Mouse (Mus musculus) layer of hippocampus, adult 9-11 months (tissue): ENCODE data around the gene Pcif1.
A peak's percentile ranks its signal among the peaks of the same experiment; 100 is the strongest.

Experiments
- DNase-seq: peaks from one replicate; pipeline ENCODE4 v3.0.0; 2022

Gene Pcif1

DNA sequence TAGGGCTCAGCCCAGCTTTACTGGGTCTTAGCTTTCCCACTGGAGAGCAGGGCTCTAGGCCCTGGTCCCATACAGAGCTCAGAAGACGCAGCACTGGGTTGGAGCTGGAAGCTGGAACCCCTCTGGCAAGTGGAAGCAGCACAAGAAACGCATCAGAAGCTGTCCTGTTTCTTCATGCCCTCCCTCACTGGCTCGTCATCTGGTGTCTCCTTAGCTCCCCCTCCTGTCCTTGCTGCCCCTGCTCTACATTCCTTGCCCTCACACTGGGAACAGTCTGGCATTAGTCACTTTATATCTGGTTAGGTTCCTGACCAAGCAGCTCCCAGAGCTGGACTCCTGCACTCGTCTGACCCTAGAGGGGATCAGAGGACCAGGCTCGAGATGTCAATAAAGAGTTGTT is 14.9 kb downstream of the Pcif1 start:
- no peak for DNase-seq

- no peak for DNase-seq
Observed at GRCm38 (mm10) chr2:164894644-164895043, 15.5 kb downstream of the Pcif1 start.

GRCm38 (mm10) chr2:164895885-164896284 is 16.8 kb downstream of the Pcif1 start:
- no peak for DNase-seq

DNA sequence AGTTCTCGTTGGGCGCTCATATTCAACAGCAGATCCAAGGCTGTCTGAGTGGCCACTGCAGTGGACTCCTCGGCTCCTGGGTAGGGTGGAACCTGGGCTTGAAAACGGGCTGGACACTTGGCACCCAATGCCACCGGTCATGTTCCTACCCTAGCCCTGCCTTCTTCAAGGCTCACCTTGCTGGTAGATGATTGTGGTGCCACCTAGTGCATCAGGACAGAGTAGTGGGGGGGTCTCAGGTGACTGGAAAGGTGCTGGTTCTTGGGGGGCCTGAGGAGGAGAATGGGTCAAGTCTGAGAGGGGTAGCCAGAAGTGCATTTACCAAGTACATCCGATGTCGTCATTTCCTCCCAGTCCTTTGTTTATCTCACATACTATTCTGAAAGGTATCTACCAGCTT is 18.9 kb downstream of the Pcif1 start:
- DNase-seq: no peak

- no peak for DNase-seq
Observed at GRCm38 (mm10) chr2:164899034-164899433, 19.9 kb downstream of the Pcif1 start.

GRCm38 (mm10) chr2:164899723-164900459 is 20.8 kb downstream of the Pcif1 start:
- no peak for DNase-seq

- no peak for DNase-seq
Observed at GRCm38 (mm10) chr2:164901380-164901779, 22.3 kb downstream of the Pcif1 start.

- no peak for DNase-seq
Observed at GRCm38 (mm10) chr2:164903496-164903895, 24.4 kb downstream of the Pcif1 start.

- DNase-seq: no peak
Observed at GRCm38 (mm10) chr2:164906071-164906470, 27.0 kb downstream of the Pcif1 start.

DNA sequence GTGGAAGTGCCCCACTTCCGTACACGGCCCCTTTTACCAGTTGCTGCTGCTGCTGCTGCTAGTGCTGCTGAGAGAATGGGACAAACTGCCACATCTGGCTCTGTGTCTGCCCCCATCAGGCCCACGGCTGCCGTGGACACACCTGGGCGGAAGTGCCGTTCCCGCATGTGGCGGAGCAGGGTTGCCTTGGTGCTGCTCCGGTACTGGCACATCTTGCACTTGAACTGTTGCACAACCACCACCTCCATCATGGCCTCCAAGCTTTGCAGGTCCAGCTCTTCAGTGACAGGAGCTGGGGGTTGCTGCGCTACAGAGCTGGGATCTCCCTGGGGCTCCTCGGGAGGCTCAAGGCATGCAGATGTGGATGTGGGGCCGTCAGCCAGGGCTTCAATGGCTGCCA is 28.4 kb downstream of the Pcif1 start:
- DNase-seq: no peak

- DNase-seq: no peak
Observed at GRCm38 (mm10) chr2:164908011-164908410, 28.9 kb downstream of the Pcif1 start.

DNA sequence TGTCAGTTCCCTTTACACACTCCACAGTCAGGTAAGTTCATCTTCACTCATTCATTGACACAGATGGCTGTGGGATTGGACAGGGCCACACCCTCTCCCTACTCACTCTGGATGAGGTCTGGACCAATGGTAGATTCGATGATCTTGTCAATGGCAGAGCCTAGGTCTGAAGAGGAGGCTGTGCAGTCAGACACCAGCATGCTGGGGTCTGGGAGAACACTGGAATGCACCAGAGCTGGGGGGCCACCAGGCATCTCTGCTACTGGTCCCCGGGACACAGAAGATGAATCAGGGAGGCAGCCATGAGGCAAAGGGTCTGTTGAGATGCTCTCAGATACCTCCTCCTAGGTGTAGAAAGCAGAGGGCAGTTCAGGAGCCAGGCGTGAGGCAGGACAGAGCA is 30.0 kb downstream of the Pcif1 start:
- no peak for DNase-seq

GRCm38 (mm10) chr2:164909542-164909941 is 30.4 kb downstream of the Pcif1 start:
- no peak for DNase-seq

DNA sequence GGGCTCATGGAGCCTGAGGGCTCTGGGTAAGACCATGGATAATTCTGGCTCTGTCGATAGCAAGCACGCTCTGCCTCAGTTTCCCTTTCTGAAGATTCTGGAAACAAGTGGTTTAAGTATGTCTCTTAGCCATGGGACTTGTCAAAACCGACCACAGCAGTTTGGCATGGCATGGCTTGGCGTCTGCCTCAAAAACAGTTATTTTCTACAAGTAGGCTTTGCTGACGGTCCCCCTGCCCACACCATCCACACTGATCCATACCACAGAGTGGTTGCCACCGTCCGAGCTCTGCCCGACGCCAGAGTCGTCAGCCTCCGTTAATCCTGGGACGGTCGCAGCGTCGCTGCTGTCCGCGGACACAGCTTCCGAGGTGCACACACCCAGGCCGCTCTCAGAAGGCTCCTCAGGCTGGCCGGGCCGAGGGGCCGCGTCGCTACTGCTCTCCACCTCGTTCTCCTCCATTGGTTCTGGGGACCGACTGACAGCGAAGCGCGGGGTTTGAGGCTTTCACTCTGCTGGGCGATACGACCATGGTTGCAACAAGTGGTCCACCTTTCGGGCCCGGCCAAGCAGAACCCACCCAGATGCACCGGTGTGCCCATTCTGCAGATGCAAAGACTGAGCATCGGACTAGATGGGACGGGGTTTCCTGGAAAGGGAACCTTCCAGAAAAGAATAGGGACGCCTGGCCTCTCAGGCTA is 31.4 kb downstream of the Pcif1 start:
- no peak for DNase-seq

GRCm38 (mm10) chr2:164911086-164912048 is 32.3 kb downstream of the Pcif1 start, which contains the start of gene Zfp335:
Gene Zfp335, minus strand, starts transcription at chr2:164911757.
- peak; percentile 95 for DNase-seq

- peak; percentile 88 for DNase-seq
Observed at GRCm38 (mm10) chr2:164912151-164912550, 33.0 kb downstream of the Pcif1 start.

DNA sequence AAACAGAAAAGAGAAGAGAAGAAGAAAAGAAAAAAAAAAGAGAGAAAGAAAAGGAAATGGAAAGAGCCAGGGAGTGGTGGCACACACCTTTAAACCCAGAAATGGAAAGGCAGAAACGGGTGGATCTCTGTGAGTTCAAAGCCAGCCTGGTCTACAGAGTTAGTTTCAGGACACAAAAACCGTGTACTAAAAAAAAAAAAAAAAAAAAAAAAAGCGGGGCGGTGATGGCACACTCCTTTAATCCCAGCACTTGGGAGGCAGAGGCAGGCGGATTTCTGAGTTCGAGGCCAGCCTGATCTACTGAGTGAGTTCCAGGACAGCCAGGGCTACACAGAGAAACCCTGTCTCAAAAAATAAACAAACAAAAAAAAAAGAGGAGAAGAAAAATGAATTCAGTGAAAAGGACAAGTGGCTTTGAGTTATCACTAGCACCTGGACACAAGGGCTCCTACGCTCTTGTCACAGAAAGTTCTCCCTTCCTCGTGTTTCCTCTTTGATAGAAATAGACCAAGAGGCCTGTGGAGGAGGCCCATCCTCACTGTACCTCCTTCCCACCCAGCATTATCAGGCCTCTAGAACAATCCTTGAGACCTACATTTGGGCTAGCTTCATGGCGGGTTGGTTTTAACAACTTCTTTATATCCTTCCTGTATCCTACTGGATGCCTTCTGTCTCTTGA is 33.8 kb downstream of the Pcif1 start:
- DNase-seq: no peak

GRCm38 (mm10) chr2:164913428-164913786 is 34.3 kb downstream of the Pcif1 start:
- peak; percentile 61 for DNase-seq

DNA sequence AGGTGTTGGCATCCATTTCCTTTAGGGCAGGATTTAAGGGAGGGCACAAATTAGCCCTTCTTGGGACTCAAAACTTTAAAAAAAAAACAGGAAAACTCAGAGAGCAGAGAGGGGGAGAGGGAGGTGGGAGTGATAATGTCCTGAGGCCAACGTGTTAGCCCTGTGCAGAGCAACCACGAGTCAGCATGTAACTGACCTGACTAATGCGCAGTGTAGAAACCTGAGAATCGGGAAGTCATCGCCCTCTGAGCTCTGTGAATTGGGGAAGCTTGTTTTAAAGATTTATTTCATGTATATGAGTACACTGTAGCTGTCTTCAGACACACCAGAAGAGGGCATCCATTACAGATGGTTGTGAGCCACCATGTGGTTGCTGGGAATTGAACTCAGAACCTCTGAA is 37.7 kb downstream of the Pcif1 start:
- no peak for DNase-seq

- DNase-seq: no peak
Observed at GRCm38 (mm10) chr2:164917371-164917770, 38.3 kb downstream of the Pcif1 start.

DNA sequence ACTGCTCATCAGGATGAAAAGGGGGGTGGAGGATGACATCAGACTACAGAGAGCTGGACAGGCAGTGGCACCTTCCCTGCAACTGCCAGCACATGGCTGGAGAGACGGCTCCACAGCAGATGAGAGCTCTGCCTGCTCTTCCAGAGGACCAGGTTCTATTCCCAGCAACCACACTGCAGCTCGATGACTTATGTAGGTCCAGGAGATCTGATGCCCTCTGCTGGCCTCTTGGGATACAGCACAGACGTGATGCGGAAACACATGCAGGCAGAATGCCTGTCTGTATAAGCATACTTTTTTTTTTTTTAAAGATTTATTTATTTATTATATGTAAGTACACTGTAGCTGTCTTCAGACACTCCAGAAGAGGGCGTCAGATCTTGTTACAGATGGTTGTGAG is 39.2 kb downstream of the Pcif1 start:
- DNase-seq: no peak

- no peak for DNase-seq
Observed at GRCm38 (mm10) chr2:164921984-164922383, 42.9 kb downstream of the Pcif1 start.

GRCm38 (mm10) chr2:164923291-164923690 is 44.2 kb downstream of the Pcif1 start:
- no peak for DNase-seq
